Mouse (Mus musculus) embryo, embryonic 11.5 days (tissue): ENCODE data around the gene Cpa1.
A peak's percentile ranks its signal among the peaks of the same experiment; 100 is the strongest.

ENCODE experiments used
- DNase-seq: peaks from one replicate; pipeline ENCODE4 v3.0.0-alpha.2; 2012; ENCODE audit warnings: low read depth, low spot score

The Cpa1 gene

DNA sequence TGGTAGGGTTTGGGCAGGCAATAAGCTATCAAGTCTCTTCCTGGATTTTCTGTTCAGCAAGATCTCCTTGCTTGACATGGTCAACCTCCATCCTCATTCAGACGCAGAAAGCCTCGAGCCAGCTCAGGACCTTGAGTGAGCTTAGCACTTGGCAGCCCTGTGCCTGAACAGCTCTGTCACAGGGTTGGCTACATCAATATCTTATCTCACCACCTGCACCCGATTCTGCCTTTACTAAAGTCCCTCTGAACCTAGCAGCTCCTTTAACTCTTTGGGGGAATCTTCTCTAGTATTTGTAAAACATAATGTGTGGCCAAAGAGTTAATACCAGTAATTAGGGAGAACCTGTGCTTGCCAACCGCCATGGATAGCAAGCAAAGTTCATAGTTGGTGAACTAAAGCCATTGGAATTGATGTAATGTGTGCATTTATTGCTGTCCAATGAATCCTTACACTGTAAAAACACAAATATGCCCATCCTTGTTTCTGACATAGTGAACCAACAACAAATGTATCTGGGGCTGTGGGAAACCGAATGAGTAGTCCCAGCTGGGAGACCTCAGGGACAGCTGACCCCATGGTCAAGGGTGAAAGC lies at the start of gene Cpa1:
Gene Cpa1 (plus strand): TSS at position 545 of the 595 bp plus-strand sequence.
- DNase-seq: no peak

DNA sequence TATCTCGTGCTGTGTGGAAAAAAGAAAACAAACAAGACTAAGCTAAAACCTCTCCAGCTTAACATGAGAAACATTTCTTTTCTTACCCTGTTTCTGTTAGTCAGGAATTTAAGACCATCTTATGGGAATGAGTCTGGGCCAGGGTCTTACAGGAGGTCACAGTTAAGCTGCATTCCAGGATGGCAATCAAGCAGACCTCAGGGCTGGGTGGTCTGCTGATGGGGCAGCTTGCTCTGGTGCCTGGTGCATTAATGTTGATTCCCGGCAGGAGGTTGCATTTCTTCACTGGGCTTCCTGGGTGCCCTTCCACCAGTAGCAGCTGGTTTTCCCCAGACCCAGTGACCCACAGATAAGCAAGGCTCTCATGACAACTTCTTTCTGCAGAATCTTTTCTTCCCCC lies 49.2 kb upstream of the Cpa1 start:
- DNase-seq: no peak

DNA sequence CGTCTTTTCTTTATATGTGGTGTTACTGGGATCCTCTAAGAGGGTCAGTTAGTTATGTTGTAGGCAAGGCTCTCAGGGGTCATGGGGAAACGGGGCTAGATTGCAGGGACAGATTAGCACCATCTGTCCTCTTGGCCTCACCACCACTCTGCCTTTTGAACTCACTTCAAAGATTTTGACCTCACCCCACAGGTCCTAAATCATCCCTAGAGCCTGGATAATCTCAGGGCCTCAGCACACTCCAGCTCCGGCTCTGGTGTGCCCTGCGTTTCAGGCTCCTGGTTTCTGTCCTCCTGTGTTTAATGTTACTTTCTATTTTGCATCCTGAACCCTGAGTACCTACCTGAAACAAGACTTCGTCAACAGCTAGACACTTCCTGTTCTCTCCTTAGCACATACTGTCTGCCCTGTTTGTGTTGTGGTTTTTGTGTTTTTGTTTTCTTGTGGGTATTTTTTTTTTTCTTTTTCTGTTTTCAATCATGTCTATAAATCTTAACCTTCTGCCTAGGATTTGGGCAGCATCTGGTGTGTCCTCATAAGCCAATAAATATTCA lies 47.1 kb upstream of the Cpa1 start:
- DNase-seq: no peak

- DNase-seq: no peak
These were observed 46.5 kb upstream of the Cpa1 start for GRCm38 (mm10) chr6:30592417-30592974.

DNA sequence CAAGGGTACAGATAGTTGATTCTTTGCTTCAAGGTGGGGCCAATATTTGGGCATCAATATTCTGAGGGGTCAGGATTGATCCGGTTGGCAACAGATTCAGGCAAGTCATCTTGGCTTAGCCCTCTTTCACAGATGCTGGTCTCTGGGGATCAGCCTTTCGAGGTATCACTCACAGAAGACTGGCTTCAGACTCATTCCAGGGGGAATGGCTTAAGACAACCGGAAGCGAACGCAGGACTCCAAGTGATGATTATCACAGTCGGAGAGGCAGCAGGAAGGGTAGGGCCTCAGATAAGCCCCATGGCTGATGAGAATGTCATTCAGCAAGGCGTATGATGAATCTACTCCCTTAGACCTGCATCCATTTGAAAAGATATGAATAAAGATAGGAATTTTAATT lies 44.7 kb upstream of the Cpa1 start:
- no peak for DNase-seq

- no peak for DNase-seq
These were observed 42.7 kb upstream of the Cpa1 start for GRCm38 (mm10) chr6:30596230-30596898.

- DNase-seq: no peak
These were observed 39.0 kb upstream of the Cpa1 start for GRCm38 (mm10) chr6:30600033-30600432.

- no peak for DNase-seq
These were observed 38.0 kb upstream of the Cpa1 start for GRCm38 (mm10) chr6:30600995-30601394.

GRCm38 (mm10) chr6:30604342-30604867 lies 34.6 kb upstream of the Cpa1 start:
- no peak for DNase-seq

DNA sequence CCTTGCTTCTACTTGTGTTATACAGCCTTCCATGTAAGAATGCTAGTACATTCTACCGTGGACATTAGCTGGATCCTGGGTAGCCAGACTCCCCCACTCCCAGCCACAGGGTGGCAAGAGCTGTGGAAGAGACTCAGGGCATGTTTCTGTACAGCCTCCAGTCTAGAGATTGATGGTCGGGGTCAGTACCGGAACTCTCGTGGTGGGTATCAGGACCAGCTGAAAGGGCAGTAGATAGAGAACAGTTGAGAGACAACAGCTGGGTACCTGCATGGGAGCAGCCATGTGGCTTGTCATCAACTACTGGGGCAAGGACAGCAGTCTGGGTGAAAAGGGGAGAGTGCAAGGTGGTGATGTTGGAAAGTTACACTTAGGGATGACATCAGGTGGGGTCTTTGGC lies 33.9 kb upstream of the Cpa1 start:
- no peak for DNase-seq

- DNase-seq: no peak
These were observed 33.3 kb upstream of the Cpa1 start for GRCm38 (mm10) chr6:30605672-30606071.

GRCm38 (mm10) chr6:30610710-30611109 lies 28.3 kb upstream of the Cpa1 start, which contains the start of gene Cpa5:
Gene Cpa5 (plus strand): TSS chr6:30611010.
- DNase-seq: no peak

GRCm38 (mm10) chr6:30611212-30611611 lies 27.8 kb upstream of the Cpa1 start:
- no peak for DNase-seq

- no peak for DNase-seq
These were observed 24.8 kb upstream of the Cpa1 start for GRCm38 (mm10) chr6:30614251-30614650.

DNA sequence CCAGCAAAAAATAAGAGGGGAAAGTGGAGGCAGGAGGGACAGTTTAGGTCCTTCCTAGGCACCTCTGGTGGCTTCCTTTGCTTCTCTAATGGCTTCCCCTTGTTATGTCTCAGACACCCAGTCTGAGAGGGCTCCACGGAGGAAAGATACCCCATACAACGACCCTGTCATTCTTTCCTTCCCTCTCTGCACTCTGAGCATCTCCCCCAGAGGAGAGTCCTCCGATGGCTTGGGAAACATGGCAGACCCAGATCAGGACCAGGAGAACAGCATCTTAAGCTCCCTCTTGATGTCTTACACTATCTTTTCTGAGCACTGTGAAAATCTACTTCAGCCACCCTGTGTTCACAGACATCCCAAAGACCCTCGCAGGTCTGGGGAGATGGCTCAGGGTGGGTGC lies 23.3 kb upstream of the Cpa1 start:
- no peak for DNase-seq

DNA sequence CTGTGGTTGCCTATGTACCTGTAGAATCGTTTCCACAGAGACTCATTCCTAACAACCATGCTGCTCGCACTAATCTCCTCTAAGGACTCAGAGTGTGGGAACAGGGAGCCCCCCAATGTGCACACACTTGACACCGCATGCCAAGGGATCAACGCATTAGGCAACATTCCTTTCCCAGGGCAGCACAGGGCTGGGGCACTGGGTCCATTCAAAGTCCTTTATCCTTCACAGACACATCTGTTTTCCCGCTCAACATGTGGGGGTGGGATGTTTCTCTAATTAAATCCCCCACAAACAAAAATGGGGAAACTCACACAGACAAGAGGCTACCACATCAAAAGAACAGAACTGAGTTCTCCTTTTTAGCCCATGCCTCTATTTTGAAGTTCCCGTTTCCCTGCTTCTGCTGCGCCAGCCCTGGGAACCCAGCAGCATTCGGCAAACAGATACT lies 22.5 kb upstream of the Cpa1 start:
- DNase-seq: no peak

DNA sequence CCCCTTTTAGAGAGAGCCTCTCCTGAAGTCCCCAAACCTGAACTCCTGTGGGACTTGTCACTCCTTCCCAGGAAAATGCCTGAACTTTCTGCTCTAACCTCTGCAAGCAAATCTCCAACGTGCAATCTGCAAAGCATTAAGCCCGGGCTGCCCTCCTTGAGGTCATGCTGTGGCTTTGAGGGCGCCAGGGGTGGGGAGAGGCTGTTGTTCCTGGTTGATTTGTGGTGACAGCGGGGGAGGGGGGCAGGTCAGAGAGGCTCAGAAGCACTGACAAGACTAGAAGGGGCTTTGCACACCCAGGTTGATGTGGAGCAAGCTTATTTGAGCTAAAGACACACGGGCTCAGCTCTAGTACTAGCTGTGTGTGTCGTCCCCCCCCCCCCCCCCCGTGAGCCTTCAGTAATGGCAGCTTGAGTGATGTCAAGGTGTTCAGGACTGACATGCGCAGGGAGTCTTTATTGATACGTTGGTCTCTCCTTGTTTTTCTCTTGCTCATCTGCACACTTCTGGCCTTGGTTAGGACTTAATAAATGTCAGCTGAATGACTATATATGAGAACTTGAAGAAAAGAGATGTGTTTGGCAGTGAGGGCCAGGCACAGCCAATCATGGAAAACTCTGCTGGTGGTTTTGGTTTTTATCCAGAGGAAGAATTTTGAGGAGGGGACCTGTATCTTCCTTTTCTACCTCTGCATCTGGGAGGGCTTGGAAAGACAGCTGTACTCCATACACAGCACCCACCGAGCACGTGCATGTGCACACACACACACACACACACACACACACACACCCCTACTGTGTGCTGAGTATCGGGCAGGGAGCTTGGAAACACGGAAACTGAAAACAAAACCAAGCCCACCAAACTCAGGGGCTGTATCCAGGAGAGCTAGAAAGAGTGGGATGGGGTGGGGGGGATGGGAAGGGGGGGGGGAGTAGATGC lies 21.7 kb upstream of the Cpa1 start:
- peak; percentile 78 for DNase-seq

DNA sequence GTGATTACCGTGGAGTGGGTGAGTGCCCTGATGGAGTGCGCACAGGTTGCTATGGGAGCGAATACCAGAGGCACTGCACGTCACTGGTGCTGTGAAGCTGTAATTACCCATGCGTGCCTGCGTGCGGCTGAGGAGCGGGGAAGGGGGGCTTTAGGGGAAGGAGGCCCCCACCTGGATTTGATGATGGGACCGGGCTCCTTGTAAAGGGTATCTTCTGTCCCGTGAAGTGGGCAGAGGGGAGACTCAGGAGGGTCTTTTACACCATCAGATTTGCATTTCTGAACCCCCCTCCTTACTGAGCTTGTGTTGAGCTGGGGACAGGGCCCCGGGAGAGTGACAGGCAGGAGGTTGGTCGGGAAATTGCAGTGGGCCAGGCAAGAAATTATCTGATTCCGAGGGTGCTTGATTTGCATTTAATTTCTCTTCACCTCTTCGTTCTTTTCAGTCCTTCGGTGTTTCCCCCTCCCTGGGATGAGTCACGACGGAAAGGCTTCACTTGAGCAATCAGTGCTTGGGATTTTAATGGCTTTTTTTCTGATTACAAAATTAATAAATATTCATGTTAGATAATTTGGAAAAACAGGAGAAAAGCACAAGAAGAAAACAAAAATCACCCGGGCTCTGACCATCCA lies 20.9 kb upstream of the Cpa1 start:
- no peak for DNase-seq

DNA sequence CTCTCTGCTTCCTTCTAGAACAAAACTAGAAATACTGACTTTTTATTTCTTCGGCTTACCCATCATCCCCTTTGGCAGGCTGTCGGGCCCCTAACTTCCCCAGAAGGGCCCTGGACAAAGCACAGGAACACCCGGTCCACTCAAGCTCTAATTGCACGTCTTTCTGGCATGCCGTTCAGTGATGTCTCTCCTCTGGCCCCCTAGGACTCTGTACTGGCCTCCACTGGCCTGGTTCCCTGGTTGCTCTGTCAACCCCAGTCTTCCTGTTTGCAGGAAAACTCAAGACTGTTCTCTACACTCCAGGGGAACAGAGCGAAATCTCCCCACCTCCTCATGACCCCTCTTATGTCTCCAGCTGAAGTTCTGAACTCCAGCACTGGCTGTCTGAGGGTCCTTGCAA lies 20.3 kb upstream of the Cpa1 start:
- no peak for DNase-seq

- no peak for DNase-seq
These were observed 19.4 kb upstream of the Cpa1 start for GRCm38 (mm10) chr6:30619606-30620005.

DNA sequence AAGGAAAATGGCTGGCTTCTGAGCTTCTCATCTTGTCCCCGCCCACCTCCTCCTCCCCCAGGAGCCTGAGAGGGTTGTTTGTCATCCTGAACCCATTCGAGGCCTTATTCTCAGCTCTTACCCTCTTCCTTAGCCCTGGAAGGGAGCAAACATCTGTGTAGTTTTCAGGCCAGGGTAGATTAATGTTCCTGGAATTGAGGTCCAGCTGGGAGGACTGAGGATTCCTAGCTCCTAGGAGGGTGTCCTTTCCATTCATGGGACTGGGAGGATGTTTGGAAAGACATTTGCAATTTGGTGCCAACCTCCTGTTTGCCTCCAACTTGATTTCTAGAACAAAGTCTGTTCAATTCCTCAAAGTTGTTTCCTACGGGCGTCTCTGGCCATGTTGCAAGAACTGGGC lies 18.4 kb upstream of the Cpa1 start:
- DNase-seq: no peak
